Mouse (Mus musculus): ENCODE measurements around the gene Ckap2. TPM values are rescaled to one million over a fixed set of nuclear protein-coding genes. Genes with fewer than 3 reads are reported as not detected.

Ckap2 gene
- under 1 TPM; 0.39 to 0.91 (median 0.84) TPM for total RNA-seq (2022)

GRCm38 (mm10) chr8:22185431-22186397 is at the start of gene Ckap2:
Ckap2 (minus strand) TSS chr8:22185819.
- DNase-seq (ENCODE audit: low spot score in 2 of 2), result peak; percentile 61 to 73

GRCm38 (mm10) chr8:22228621-22229020 is 43.0 kb upstream of the Ckap2 start:
- no peak for DNase-seq (ENCODE audit: low spot score in 2 of 2)

GRCm38 (mm10) chr8:22227061-22227877 is 41.6 kb upstream of the Ckap2 start, which contains the start of gene Thsd1:
Thsd1 (plus strand) TSS chr8:22227313.
- DNase-seq (ENCODE audit: low spot score in 2 of 2), result no peak

- DNase-seq (ENCODE audit: low spot score in 2 of 2), result no peak
Measured at GRCm38 (mm10) chr8:22226361-22226760, 40.7 kb upstream of the Ckap2 start.

GRCm38 (mm10) chr8:22214826-22215225 is 29.2 kb upstream of the Ckap2 start:
- DNase-seq (ENCODE audit: low spot score in 2 of 2), result no peak

GRCm38 (mm10) chr8:22209012-22209411 is 23.4 kb upstream of the Ckap2 start:
- no peak for DNase-seq (ENCODE audit: low spot score in 2 of 2)

GRCm38 (mm10) chr8:22207535-22207934 is 21.9 kb upstream of the Ckap2 start:
- DNase-seq (ENCODE audit: low spot score in 2 of 2), result no peak

GRCm38 (mm10) chr8:22199481-22199880 is 13.9 kb upstream of the Ckap2 start:
- DNase-seq (ENCODE audit: low spot score in 2 of 2), result no peak

- no peak for DNase-seq (ENCODE audit: low spot score in 2 of 2)
Measured at GRCm38 (mm10) chr8:22197914-22198313, 12.3 kb upstream of the Ckap2 start.

- no peak for DNase-seq (ENCODE audit: low spot score in 2 of 2)
Measured at GRCm38 (mm10) chr8:22193432-22194010, 7.9 kb upstream of the Ckap2 start.

GRCm38 (mm10) chr8:22192660-22193431 is 7.2 kb upstream of the Ckap2 start, which contains the start of gene Vps36:
Vps36 (plus strand) TSS chr8:22192809.
- peak; percentile 69 to 85 for DNase-seq (ENCODE audit: low spot score in 2 of 2)

GRCm38 (mm10) chr8:22184884-22185283 is 735 bp downstream of the Ckap2 start:
- no peak for DNase-seq (ENCODE audit: low spot score in 2 of 2)

- DNase-seq (ENCODE audit: low spot score in 2 of 2), result no peak
Measured at GRCm38 (mm10) chr8:22175966-22176365, 9.7 kb downstream of the Ckap2 start.

- no peak for DNase-seq (ENCODE audit: low spot score in 2 of 2)
Measured at GRCm38 (mm10) chr8:22169167-22169566, 16.5 kb downstream of the Ckap2 start.

- DNase-seq (ENCODE audit: low spot score in 2 of 2), result peak; percentile 61 to 65
Measured at GRCm38 (mm10) chr8:22166080-22166603, 19.5 kb downstream of the Ckap2 start, which contains the start of gene Nek3. Nek3 (minus strand) TSS chr8:22166435.

GRCm38 (mm10) chr8:22165251-22166079 is 20.2 kb downstream of the Ckap2 start:
- DNase-seq (ENCODE audit: low spot score in 2 of 2), result no peak

GRCm38 (mm10) chr8:22164431-22164830 is 21.2 kb downstream of the Ckap2 start:
- DNase-seq (ENCODE audit: low spot score in 2 of 2), result no peak

- DNase-seq (ENCODE audit: low spot score in 2 of 2), result no peak
Measured at GRCm38 (mm10) chr8:22162206-22162605, 23.4 kb downstream of the Ckap2 start.

- DNase-seq (ENCODE audit: low spot score in 2 of 2), result no peak
Measured at GRCm38 (mm10) chr8:22150345-22150663, 35.3 kb downstream of the Ckap2 start.

Data from layer of hippocampus, adult 8-10 months (tissue).